Mouse (Mus musculus): ENCODE data around the gene Cdk11b. TPM values are rescaled to one million over a fixed set of nuclear protein-coding genes. Genes with fewer than 3 reads are reported as not detected.
A peak's percentile ranks its signal among the peaks of the same experiment; 100 is the strongest.

Cdk11b gene
- total and polyA plus RNA-seq, 2 experiments from 2014 or later: 15.3 to 36.8 TPM

- 92% methylated on average over 13 of the region's 13 CpGs for WGBS
- no peak overlapping the region for H3K9ac ChIP-seq (replicated peaks; ENCODE audit: low read depth, low read length)
- H3K9me3 ChIP-seq (replicated peaks; ENCODE audit: control insufficient read depth, low read length): no peaks in the 10 kb centered on the region
- TF ChIP-seq EP300 (IDR thresholded peaks at IDR 0.05; ENCODE audit: low read depth) (no peak), CTCF (IDR thresholded peaks at IDR 0.05; ENCODE audit: low read depth) (no peak)
- H3K4me2 ChIP-seq (ENCODE audit: low read depth, low read length): no peak overlapping the region
- no peak for DNase-seq (ENCODE audit: low spot score)
- no peak overlapping the region for H3K4me3 ChIP-seq (ENCODE audit: low read depth, low read length)
- H3K27ac ChIP-seq (ENCODE audit: low read depth): no peak overlapping the region
- no peak for ATAC-seq (ENCODE audit: insufficient read depth, low read depth)
- peaks cover 43% of the 10 kb centered on the region for H3K4me1 ChIP-seq (ENCODE audit: control insufficient read depth, insufficient read depth)
- peaks cover 26% of the 10 kb centered on the region for H3K27me3 ChIP-seq (ENCODE audit: control insufficient read depth, insufficient read depth, low read length)
- H3K36me3 ChIP-seq (replicated peaks; ENCODE audit: control insufficient read depth, insufficient read depth, low read length): peaks cover 13% of the 10 kb centered on the region
Measured at GRCm38 (mm10) chr4:155656214-155656751, 31.6 kb downstream of the Cdk11b start.

- ATAC-seq (ENCODE audit: insufficient read depth, low read depth) (no peak), DNase-seq (ENCODE audit: low spot score) (no peak)
- no peak overlapping the region for H3K4me2 ChIP-seq (ENCODE audit: low read depth, low read length)
- peaks cover 18% of the 10 kb centered on the region for H3K4me1 ChIP-seq (ENCODE audit: control insufficient read depth, insufficient read depth)
- TF ChIP-seq CTCF (IDR thresholded peaks at IDR 0.05; ENCODE audit: low read depth): no peak
- no peak for TF ChIP-seq EP300 (IDR thresholded peaks at IDR 0.05; ENCODE audit: low read depth)
- peaks cover 16% of the 10 kb centered on the region for H3K27me3 ChIP-seq (ENCODE audit: control insufficient read depth, insufficient read depth, low read length)
- H3K4me3 ChIP-seq (ENCODE audit: low read depth, low read length): no peak overlapping the region
- peaks cover 13% of the 10 kb centered on the region for H3K36me3 ChIP-seq (replicated peaks; ENCODE audit: control insufficient read depth, insufficient read depth, low read length)
- H3K27ac ChIP-seq (ENCODE audit: low read depth): no peak overlapping the region
- no peaks in the 10 kb centered on the region for H3K9me3 ChIP-seq (replicated peaks; ENCODE audit: control insufficient read depth, low read length)
- H3K9ac ChIP-seq (replicated peaks; ENCODE audit: low read depth, low read length): no peak overlapping the region
- 89% methylated on average over 10 of the region's 10 CpGs for WGBS
Measured at GRCm38 (mm10) chr4:155658961-155659360, 34.3 kb downstream of the Cdk11b start.

GRCm38 (mm10) chr4:155660641-155661040, 36.0 kb downstream of the Cdk11b start:
- Histone ChIP-seq H3K27me3 (ENCODE audit: control insufficient read depth, insufficient read depth, low read length) (no peaks in the 10 kb centered on the region), H3K27ac (ENCODE audit: low read depth) (no peak overlapping the region), H3K4me1 (ENCODE audit: control insufficient read depth, insufficient read depth) (0 out of 2 replicates have a peak, but pooled peaks cover 4% of the 10 kb centered on the region), H3K4me2 (ENCODE audit: low read depth, low read length) (no peak overlapping the region), H3K9me3 (replicated peaks; ENCODE audit: control insufficient read depth, low read length) (no peaks in the 10 kb centered on the region), H3K4me3 (ENCODE audit: low read depth, low read length) (no peak overlapping the region), H3K36me3 (replicated peaks; ENCODE audit: control insufficient read depth, insufficient read depth, low read length) (peaks cover 20% of the 10 kb centered on the region), H3K9ac (replicated peaks; ENCODE audit: low read depth, low read length) (no peak overlapping the region)
- DNase-seq (ENCODE audit: low spot score) (peak; percentile 19), ATAC-seq (ENCODE audit: insufficient read depth, low read depth) (0 out of 2 replicates have a peak, but pooled peaks have one; percentile 24)
- TF ChIP-seq EP300 (IDR thresholded peaks at IDR 0.05; ENCODE audit: low read depth) (no peak), CTCF (IDR thresholded peaks at IDR 0.05; ENCODE audit: low read depth) (no peak)
- 50% methylated on average over 12 of the region's 12 CpGs for WGBS

GRCm38 (mm10) chr4:155666903-155667302, 42.2 kb downstream of the Cdk11b start:
- TF ChIP-seq CTCF (IDR thresholded peaks at IDR 0.05; ENCODE audit: low read depth) (no peak), EP300 (IDR thresholded peaks at IDR 0.05; ENCODE audit: low read depth) (no peak)
- Histone ChIP-seq H3K36me3 (replicated peaks; ENCODE audit: control insufficient read depth, insufficient read depth, low read length) (peaks cover 11% of the 10 kb centered on the region; the same call in 1 of the 2 replicates), H3K4me2 (ENCODE audit: low read depth, low read length) (no peak overlapping the region), H3K9ac (replicated peaks; ENCODE audit: low read depth, low read length) (no peak overlapping the region), H3K27me3 (ENCODE audit: control insufficient read depth, insufficient read depth, low read length) (no peaks in the 10 kb centered on the region), H3K27ac (ENCODE audit: low read depth) (no peak overlapping the region), H3K4me1 (ENCODE audit: control insufficient read depth, insufficient read depth) (peaks cover 6% of the 10 kb centered on the region), H3K9me3 (replicated peaks; ENCODE audit: control insufficient read depth, low read length) (no peaks in the 10 kb centered on the region), H3K4me3 (ENCODE audit: low read depth, low read length) (no peak overlapping the region)
- DNase-seq (ENCODE audit: low spot score): no peak
- no peak for ATAC-seq (ENCODE audit: insufficient read depth, low read depth)

- peak within 1 kb of the TSS; percentile 89 for H3K4me3 ChIP-seq (ENCODE audit: low read depth, low read length)
- no peaks in the 10 kb centered on the region for H3K27me3 ChIP-seq (ENCODE audit: control insufficient read depth, insufficient read depth, low read length)
- peak within 1 kb of the TSS; percentile 78 for H3K9ac ChIP-seq (replicated peaks; ENCODE audit: low read depth, low read length)
- peaks cover 11% of the 10 kb centered on the region; the same call in 1 of the 2 replicates for H3K36me3 ChIP-seq (replicated peaks; ENCODE audit: control insufficient read depth, insufficient read depth, low read length)
- H3K4me1 ChIP-seq (ENCODE audit: control insufficient read depth, insufficient read depth): peaks cover 6% of the 10 kb centered on the region
- WGBS: under 1% methylated on average over 73 of the region's 73 CpGs
- H3K4me2 ChIP-seq (ENCODE audit: low read depth, low read length): peak within 1 kb of the TSS; percentile 67
- DNase-seq (ENCODE audit: low spot score) (peak; percentile 97), ATAC-seq (ENCODE audit: insufficient read depth, low read depth) (peak; percentile 99)
- peak within 1 kb of the TSS; percentile 46; the same call in 1 of the 2 replicates for H3K27ac ChIP-seq (ENCODE audit: low read depth)
- H3K9me3 ChIP-seq (replicated peaks; ENCODE audit: control insufficient read depth, low read length): no peaks in the 10 kb centered on the region
- no peak for TF ChIP-seq CTCF (IDR thresholded peaks at IDR 0.05; ENCODE audit: low read depth)
- 0 out of 2 replicates have a peak, but pooled peaks have one; percentile 45 for TF ChIP-seq EP300 (IDR thresholded peaks at IDR 0.05; ENCODE audit: low read depth)
Measured at GRCm38 (mm10) chr4:155668689-155669597, 44.3 kb downstream of the Cdk11b start, which contains the start of gene Mib2. Mib2 (minus strand) TSS chr4:155669198.

All from heart, postnatal 0 days (tissue).